Mouse (Mus musculus): Measurements from ENCODE around the gene Gtpbp1.
"Not testable (repeated sequence)": the region's sequence is repeated elsewhere in the genome, so short reads cannot be mapped to it uniquely, and the experiment has no call there.

Gtpbp1 gene

DNA sequence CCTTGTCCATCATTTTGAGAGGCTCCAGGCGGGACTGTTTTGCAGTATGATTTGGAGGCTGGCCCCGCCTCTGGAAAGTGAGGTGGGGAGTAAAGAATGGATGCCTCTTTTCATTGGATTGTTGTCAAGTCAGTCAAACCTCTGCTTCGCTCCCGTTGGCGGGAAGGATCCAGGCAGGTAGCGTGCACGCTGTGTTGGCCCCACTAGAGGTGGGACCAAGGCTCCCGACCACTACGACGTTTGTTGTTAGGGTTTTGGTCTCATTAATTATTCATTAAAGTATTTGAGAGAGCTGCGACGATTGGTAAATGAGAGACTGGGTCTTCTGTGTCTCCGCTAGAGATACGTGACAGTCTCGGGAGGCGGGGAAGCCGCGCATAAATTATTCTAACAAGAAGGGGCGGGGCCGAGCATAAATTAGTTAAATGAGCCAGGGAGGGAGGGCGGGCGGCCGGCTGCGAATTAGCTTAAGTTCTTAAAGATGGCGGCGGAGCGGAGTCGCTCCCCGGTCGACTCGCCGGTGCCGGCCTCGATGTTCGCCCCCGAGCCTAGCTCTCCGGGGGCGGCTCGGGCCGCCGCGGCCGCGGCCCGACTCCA is at the start of gene Gtpbp1:
Gtpbp1 (plus strand) TSS at position 420 of the 597 bp plus-strand sequence.
- peak; percentile 100 for DNase-seq

DNA sequence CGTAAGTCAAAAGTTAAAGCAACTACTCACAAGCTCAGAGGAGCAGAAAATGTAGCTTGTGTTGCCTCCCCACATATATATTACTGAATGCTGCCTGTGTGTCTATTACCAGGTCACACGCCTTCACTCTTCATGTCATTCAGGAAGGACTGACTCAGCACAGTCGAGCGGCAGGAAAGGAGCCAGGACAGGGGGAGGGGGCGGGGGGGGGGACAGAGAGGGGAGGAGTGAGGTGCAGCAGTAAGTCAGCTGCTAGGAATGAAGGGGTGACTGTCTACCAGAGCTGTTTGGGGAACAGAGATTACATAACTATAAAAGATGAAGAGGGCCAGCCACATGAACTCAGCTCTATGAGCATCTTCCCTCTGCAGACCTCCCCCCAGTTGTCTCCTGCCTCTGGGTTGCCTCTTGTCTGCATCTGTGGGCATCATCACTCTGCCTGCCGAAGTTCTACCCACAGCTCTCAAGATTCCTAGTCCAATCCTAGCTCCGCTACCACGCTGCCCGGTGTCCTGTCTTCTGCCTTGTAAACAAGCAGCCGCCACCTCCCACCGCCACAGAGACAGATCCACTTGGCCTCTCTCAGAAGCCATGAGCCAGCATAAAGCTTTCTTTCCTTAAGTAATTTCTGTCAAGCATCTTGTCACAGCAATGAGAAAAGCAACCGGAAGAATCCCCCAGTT is 49.4 kb upstream of the Gtpbp1 start:
- no peak for DNase-seq

- DNase-seq, result no peak
These were observed 45.2 kb upstream of the Gtpbp1 start for GRCm38 (mm10) chr15:79645483-79645882.

GRCm38 (mm10) chr15:79648130-79648529 is 42.5 kb upstream of the Gtpbp1 start:
- DNase-seq, result no peak

DNA sequence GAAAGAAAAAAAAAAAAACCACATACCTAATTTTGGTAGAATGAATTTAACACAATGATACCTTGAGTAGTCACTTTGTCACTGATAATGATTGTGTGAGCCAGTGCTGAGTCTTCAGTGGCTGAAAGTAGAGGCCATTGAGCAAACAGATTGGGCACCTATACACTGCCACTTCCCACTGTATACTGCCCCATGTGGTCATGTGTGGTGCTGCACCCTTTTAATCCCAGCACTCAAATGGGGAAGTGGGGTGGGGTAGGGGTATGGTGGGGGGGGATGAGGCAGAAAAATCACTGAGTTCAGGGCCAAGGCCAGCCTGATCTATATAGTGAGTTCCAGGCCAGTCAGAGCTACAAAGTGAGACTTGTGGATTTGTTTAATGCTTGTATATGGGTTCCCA is 40.1 kb upstream of the Gtpbp1 start:
- DNase-seq, result peak; percentile 51

DNA sequence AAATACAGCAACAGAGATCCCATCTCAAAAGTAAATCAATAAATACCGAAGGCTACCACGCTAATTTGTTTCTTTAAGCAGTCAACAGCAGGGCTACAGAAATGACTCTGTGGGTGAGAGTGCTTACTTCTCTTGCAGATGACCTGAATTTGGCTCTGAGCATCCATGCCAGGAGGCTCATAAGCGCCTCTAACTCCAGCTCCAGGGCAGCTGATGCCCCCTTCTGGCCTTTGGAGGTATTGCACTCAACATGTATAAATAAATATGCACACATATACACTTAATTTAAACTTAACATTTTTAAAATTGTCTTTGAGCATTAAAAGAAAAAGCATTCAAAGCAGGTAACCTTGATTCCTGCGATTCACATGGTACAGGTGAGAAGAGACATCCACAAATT is 39.2 kb upstream of the Gtpbp1 start:
- DNase-seq, result no peak

GRCm38 (mm10) chr15:79656451-79656850 is 34.2 kb upstream of the Gtpbp1 start:
- DNase-seq, result no peak

GRCm38 (mm10) chr15:79657837-79658530 is 32.7 kb upstream of the Gtpbp1 start:
- DNase-seq, result peak; percentile 97

DNA sequence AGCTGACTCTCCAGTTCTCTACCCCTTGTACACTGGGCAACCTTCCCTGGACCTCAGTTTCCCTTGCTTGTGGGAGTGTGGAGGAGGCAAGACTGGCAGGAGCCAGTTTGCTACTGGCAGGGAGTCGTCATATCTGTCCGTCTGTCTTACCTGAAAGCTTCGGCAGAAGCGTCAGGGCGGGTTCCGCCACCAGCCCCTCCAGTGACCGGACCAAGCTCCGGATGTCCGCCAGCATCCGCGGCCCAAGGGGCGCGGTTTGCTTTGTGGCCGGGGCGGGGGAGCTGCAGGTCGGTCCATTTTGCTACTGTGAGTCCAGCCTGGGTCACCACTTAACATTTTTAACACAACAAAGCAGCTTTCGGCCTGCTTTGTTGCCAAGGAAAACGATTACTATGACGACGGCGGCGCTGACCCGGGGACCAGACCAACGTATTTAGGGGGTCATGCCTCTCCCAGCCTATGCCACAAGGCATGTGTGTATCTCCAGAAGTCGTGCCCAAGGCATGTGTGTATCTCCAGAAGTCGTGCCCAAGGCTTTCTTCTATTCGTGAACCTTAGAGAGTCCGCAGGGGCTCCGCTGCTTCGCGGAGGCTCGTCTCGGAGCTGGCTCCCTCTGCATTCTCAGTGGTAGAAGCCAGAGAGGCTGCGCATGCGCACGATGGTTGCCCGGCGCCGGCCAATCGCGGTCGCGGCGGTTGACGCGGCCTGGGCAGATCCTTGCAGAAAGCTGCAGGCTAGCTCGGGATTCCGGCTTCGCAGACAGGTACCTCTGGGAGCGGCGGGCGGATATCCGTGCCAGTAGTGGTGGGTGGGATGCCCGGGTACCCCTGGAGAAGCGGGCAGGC is 31.9 kb upstream of the Gtpbp1 start, which contains the start of the genes Fam227a and Cby1:
Fam227a (minus strand) TSS at position 426 of the 845 bp plus-strand sequence.
Cby1 (plus strand) TSS at position 669 of the 845 bp plus-strand sequence.
- peak; percentile 95 for DNase-seq

DNA sequence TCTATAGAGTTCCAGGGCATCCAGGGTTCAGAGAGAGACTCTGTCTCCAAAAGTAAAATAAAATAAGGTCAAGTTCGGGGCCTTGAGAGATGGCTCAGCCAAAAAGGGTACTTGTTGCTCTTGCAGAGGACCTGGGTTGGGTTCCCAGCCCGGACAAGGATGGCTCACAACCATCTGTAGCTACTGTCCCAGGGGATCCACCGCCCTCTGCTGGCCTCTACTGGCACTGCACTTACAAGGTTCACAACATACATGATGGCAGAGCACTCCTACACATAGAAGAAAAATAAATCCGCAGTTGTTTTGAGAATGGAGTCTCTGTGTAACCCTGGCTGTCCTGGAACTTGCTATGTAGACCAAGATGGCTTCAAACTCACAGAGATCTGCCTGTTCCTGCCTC is 28.8 kb upstream of the Gtpbp1 start:
- DNase-seq, result peak; percentile 66

GRCm38 (mm10) chr15:79664666-79665065 is 26.0 kb upstream of the Gtpbp1 start:
- no peak for DNase-seq

DNA sequence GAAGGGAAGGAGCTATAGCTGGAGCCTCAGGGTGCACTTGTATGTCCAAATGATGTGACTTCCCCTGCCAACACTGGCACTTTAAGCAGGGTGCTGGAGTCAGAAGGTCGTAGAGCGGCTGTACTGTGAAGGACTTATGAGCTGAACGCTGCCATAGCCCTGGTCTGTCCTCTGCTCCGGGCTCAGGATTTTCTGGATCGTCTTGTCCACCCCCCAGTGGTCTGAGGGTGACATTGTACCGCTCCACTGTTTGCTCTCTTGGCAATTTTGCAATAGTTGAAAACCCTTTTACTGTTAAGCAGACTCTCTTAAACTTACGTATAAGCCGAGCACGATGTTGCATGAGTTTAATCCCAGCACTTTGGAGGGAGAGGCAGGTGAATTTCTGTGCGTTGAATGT is 21.4 kb upstream of the Gtpbp1 start:
- peak; percentile 40 for DNase-seq

GRCm38 (mm10) chr15:79670249-79670971 is 20.2 kb upstream of the Gtpbp1 start, which contains the start of gene Tomm22:
TSS of gene Tomm22 (plus strand) at chr15:79670861.
- DNase-seq, result peak; percentile 94

- DNase-seq, result no peak
These were observed 19.7 kb upstream of the Gtpbp1 start for GRCm38 (mm10) chr15:79670972-79671299.

- not testable (repeated sequence) for DNase-seq
These were observed 18.8 kb upstream of the Gtpbp1 start for GRCm38 (mm10) chr15:79671828-79672348.

GRCm38 (mm10) chr15:79677936-79678335 is 12.7 kb upstream of the Gtpbp1 start:
- DNase-seq, result no peak

DNA sequence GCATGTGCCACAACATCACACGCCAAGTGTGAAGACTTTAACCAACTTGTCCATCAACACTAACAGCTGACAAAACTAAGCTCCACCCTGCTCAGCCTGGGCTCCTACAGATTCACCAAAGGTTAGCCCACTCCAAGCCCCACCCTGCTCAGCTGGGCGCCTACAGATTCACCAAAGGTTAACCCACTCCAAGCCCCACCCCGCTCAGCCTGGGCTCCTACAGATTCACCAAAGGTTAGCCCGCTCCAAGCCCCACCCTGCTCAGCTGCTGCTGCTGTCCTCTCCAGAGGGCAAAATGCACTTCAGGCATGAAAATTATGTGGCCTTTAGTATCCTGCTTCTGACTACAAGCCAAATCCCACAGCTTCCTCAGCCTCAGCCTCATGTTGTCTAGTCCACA is 8.7 kb upstream of the Gtpbp1 start:
- DNase-seq, result no peak

- DNase-seq, result no peak
These were observed 7.5 kb upstream of the Gtpbp1 start for GRCm38 (mm10) chr15:79683146-79683545.

GRCm38 (mm10) chr15:79683707-79684465 is 6.8 kb upstream of the Gtpbp1 start:
- no peak for DNase-seq

GRCm38 (mm10) chr15:79684616-79685015 is 6.0 kb upstream of the Gtpbp1 start:
- DNase-seq, result no peak

DNA sequence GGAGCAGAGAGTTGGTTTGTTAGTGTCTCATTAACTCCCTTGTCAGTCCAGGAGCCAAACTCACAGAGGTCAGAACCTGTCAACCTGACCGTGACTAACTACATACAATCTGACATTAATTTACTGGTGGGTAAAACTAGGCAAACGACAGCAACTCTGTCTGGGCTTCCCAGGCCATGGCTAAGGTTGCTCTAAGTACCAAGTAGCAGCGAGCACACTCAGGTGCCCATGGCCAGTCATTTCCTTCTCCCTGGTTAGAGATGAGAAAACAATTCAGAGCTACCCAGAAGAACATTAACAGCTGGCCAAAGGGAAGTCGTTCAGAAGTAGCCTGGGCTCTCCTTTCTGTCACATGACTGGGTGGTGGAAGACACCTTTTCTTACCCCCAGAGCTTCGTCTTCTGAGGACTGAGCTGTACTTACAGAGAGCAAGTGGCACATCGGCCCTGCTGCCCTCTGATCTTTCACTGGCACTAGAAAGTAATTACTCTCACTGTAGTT is 5.5 kb upstream of the Gtpbp1 start:
- no peak for DNase-seq

All from lung, postnatal 36 days (tissue).